Mouse (Mus musculus): ENCODE results near the gene Olfr598. TPM values are rescaled to one million over a fixed set of nuclear protein-coding genes. Genes with fewer than 3 reads are reported as not detected.
"Not testable (repeated sequence)": the region's sequence is repeated elsewhere in the genome, so short reads cannot be mapped to it uniquely, and the experiment has no call there.

The Olfr598 gene
- total RNA-seq (2014; rRNA removed; ENCODE audit: low replicate concordance) (not detected in 2 replicates), polyA plus RNA-seq (2015; fragmentation: Nextera tagmentation; extraction: Ambion mirVana) (not detected in 2 replicates)

GRCm38 (mm10) chr7:103323268-103323667 is at the start of gene Olfr598:
Gene Olfr598 (plus strand): TSS chr7:103323568.
- no peaks in the 10 kb centered on the region for H3K36me3 ChIP-seq (replicated peaks; ENCODE audit: control insufficient read depth, insufficient read depth, low read length)
- ATAC-seq (ENCODE audit: insufficient read depth, low read depth) = no peak
- H3K4me3 ChIP-seq (ENCODE audit: low read depth, low read length) = no peak within 1 kb of the TSS
- no peak for DNase-seq (ENCODE audit: low spot score)
- no peak for TF ChIP-seq CTCF (IDR thresholded peaks at IDR 0.05; ENCODE audit: low read depth)
- TF ChIP-seq EP300 (IDR thresholded peaks at IDR 0.05; ENCODE audit: low read depth) = no peak
- H3K27ac ChIP-seq (ENCODE audit: low read depth) = no peak within 1 kb of the TSS
- no peaks in the 10 kb centered on the region for H3K27me3 ChIP-seq (ENCODE audit: control insufficient read depth, insufficient read depth, low read length)
- no peak within 1 kb of the TSS for H3K4me2 ChIP-seq (ENCODE audit: low read depth, low read length)
- no peaks in the 10 kb centered on the region for H3K9me3 ChIP-seq (replicated peaks; ENCODE audit: control insufficient read depth, low read length)
- no peaks in the 10 kb centered on the region for H3K4me1 ChIP-seq (ENCODE audit: control insufficient read depth, insufficient read depth)
- no peak within 1 kb of the TSS for H3K9ac ChIP-seq (replicated peaks; ENCODE audit: low read depth, low read length)

- H3K27me3 ChIP-seq (ENCODE audit: control insufficient read depth, insufficient read depth, low read length); H3K9ac ChIP-seq (replicated peaks; ENCODE audit: low read depth, low read length); ATAC-seq (ENCODE audit: insufficient read depth, low read depth); H3K36me3 ChIP-seq (replicated peaks; ENCODE audit: control insufficient read depth, insufficient read depth, low read length); H3K4me3 ChIP-seq (ENCODE audit: low read depth, low read length); H3K9me3 ChIP-seq (replicated peaks; ENCODE audit: control insufficient read depth, low read length); H3K4me2 ChIP-seq (ENCODE audit: low read depth, low read length); DNase-seq (ENCODE audit: low spot score); H3K4me1 ChIP-seq (ENCODE audit: control insufficient read depth, insufficient read depth); H3K27ac ChIP-seq (ENCODE audit: low read depth): not testable (repeated sequence)
- WGBS = 70% methylated on average over 2 of the region's 2 CpGs
Observed at GRCm38 (mm10) chr7:103305348-103305747, 18.0 kb upstream of the Olfr598 start, which contains the start of gene Olfr596. Gene Olfr596 (plus strand): TSS chr7:103305648.

- not testable (repeated sequence) for H3K4me1 ChIP-seq (ENCODE audit: control insufficient read depth, insufficient read depth); ATAC-seq (ENCODE audit: insufficient read depth, low read depth); H3K9me3 ChIP-seq (replicated peaks; ENCODE audit: control insufficient read depth, low read length); H3K36me3 ChIP-seq (replicated peaks; ENCODE audit: control insufficient read depth, insufficient read depth, low read length); H3K4me2 ChIP-seq (ENCODE audit: low read depth, low read length); H3K4me3 ChIP-seq (ENCODE audit: low read depth, low read length); H3K9ac ChIP-seq (replicated peaks; ENCODE audit: low read depth, low read length); DNase-seq (ENCODE audit: low spot score); H3K27me3 ChIP-seq (ENCODE audit: control insufficient read depth, insufficient read depth, low read length); H3K27ac ChIP-seq (ENCODE audit: low read depth)
- WGBS = 70% methylated on average over 2 of the region's 2 CpGs
Observed at GRCm38 (mm10) chr7:103316015-103316414, 7.4 kb upstream of the Olfr598 start, which contains the start of gene Olfr597. Gene Olfr597 (plus strand): TSS chr7:103316315.

GRCm38 (mm10) chr7:103335617-103336016 is 12.2 kb downstream of the Olfr598 start, which contains the start of gene Olfr599:
Gene Olfr599 (plus strand): TSS chr7:103335917.
- no peak within 1 kb of the TSS for H3K4me2 ChIP-seq (ENCODE audit: low read depth, low read length)
- no peak within 1 kb of the TSS for H3K9ac ChIP-seq (replicated peaks; ENCODE audit: low read depth, low read length)
- H3K4me3 ChIP-seq (ENCODE audit: low read depth, low read length) = no peak within 1 kb of the TSS
- DNase-seq (ENCODE audit: low spot score) = no peak
- no peaks in the 10 kb centered on the region for H3K36me3 ChIP-seq (replicated peaks; ENCODE audit: control insufficient read depth, insufficient read depth, low read length)
- no peaks in the 10 kb centered on the region for H3K27me3 ChIP-seq (ENCODE audit: control insufficient read depth, insufficient read depth, low read length)
- no peak within 1 kb of the TSS for H3K27ac ChIP-seq (ENCODE audit: low read depth)
- TF ChIP-seq EP300 (IDR thresholded peaks at IDR 0.05; ENCODE audit: low read depth) (no peak), CTCF (IDR thresholded peaks at IDR 0.05; ENCODE audit: low read depth) (no peak)
- H3K4me1 ChIP-seq (ENCODE audit: control insufficient read depth, insufficient read depth) = no peaks in the 10 kb centered on the region
- no peak for ATAC-seq (ENCODE audit: insufficient read depth, low read depth)
- H3K9me3 ChIP-seq (replicated peaks; ENCODE audit: control insufficient read depth, low read length) = no peaks in the 10 kb centered on the region
- 93% methylated on average over 1 of the region's 1 CpGs for WGBS

- ATAC-seq (ENCODE audit: insufficient read depth, low read depth) (no peak), DNase-seq (ENCODE audit: low spot score) (no peak)
- Histone ChIP-seq H3K36me3 (replicated peaks; ENCODE audit: control insufficient read depth, insufficient read depth, low read length) (no peaks in the 10 kb centered on the region), H3K27me3 (ENCODE audit: control insufficient read depth, insufficient read depth, low read length) (no peaks in the 10 kb centered on the region), H3K9ac (replicated peaks; ENCODE audit: low read depth, low read length) (no peak within 1 kb of the TSS), H3K4me3 (ENCODE audit: low read depth, low read length) (no peak within 1 kb of the TSS), H3K4me2 (ENCODE audit: low read depth, low read length) (no peak within 1 kb of the TSS), H3K27ac (ENCODE audit: low read depth) (no peak within 1 kb of the TSS), H3K9me3 (replicated peaks; ENCODE audit: control insufficient read depth, low read length) (no peaks in the 10 kb centered on the region), H3K4me1 (ENCODE audit: control insufficient read depth, insufficient read depth) (no peaks in the 10 kb centered on the region)
- TF ChIP-seq EP300 (IDR thresholded peaks at IDR 0.05; ENCODE audit: low read depth) (no peak), CTCF (IDR thresholded peaks at IDR 0.05; ENCODE audit: low read depth) (no peak)
Observed at GRCm38 (mm10) chr7:103349569-103349968, 26.2 kb downstream of the Olfr598 start, which contains the start of gene Olfr600. Gene Olfr600 (minus strand): TSS chr7:103349669.

- Histone ChIP-seq H3K4me3 (ENCODE audit: low read depth, low read length) (no peak within 1 kb of the TSS), H3K36me3 (replicated peaks; ENCODE audit: control insufficient read depth, insufficient read depth, low read length) (no peaks in the 10 kb centered on the region), H3K9me3 (replicated peaks; ENCODE audit: control insufficient read depth, low read length) (no peaks in the 10 kb centered on the region), H3K27me3 (ENCODE audit: control insufficient read depth, insufficient read depth, low read length) (no peaks in the 10 kb centered on the region), H3K27ac (ENCODE audit: low read depth) (no peak within 1 kb of the TSS), H3K4me2 (ENCODE audit: low read depth, low read length) (no peak within 1 kb of the TSS), H3K9ac (replicated peaks; ENCODE audit: low read depth, low read length) (no peak within 1 kb of the TSS), H3K4me1 (ENCODE audit: control insufficient read depth, insufficient read depth) (no peaks in the 10 kb centered on the region)
- DNase-seq (ENCODE audit: low spot score) = no peak
- TF ChIP-seq EP300 (IDR thresholded peaks at IDR 0.05; ENCODE audit: low read depth) (no peak), CTCF (IDR thresholded peaks at IDR 0.05; ENCODE audit: low read depth) (no peak)
- no peak for ATAC-seq (ENCODE audit: insufficient read depth, low read depth)
- WGBS = 93% methylated on average over 1 of the region's 1 CpGs
Observed at GRCm38 (mm10) chr7:103362555-103362954, 39.2 kb downstream of the Olfr598 start, which contains the start of gene Olfr601. Gene Olfr601 (minus strand): TSS chr7:103362655.

Other genes starting within 250 kb of the Olfr598 start
- gene Olfr584, start 241.7 kb upstream of the Olfr598 start, total RNA-seq (2014; rRNA removed; ENCODE audit: low replicate concordance) = not detected in 2 replicates
- not detected in 2 replicates for gene Olfr584, start 241.7 kb upstream of the Olfr598 start, polyA plus RNA-seq (2015; fragmentation: Nextera tagmentation; extraction: Ambion mirVana)
- gene Olfr585, start 225.8 kb upstream of the Olfr598 start, total RNA-seq (2014; rRNA removed; ENCODE audit: low replicate concordance) = not detected in 2 replicates
- not detected in 2 replicates for gene Olfr585, start 225.8 kb upstream of the Olfr598 start, polyA plus RNA-seq (2015; fragmentation: Nextera tagmentation; extraction: Ambion mirVana)
- not detected in 2 replicates for gene Olfr586, start 197.9 kb upstream of the Olfr598 start, total RNA-seq (2014; rRNA removed; ENCODE audit: low replicate concordance)
- not detected in 2 replicates for gene Olfr586, start 197.9 kb upstream of the Olfr598 start, polyA plus RNA-seq (2015; fragmentation: Nextera tagmentation; extraction: Ambion mirVana)
- not detected in 2 replicates for gene Olfr588-ps1, start 182.7 kb upstream of the Olfr598 start, total RNA-seq (2014; rRNA removed; ENCODE audit: low replicate concordance)
- gene Olfr588-ps1, start 182.7 kb upstream of the Olfr598 start, polyA plus RNA-seq (2015; fragmentation: Nextera tagmentation; extraction: Ambion mirVana) = not detected in 2 replicates
- not detected in 2 replicates for gene Olfr589, start 167.2 kb upstream of the Olfr598 start, total RNA-seq (2014; rRNA removed; ENCODE audit: low replicate concordance)
- gene Olfr589, start 167.2 kb upstream of the Olfr598 start, polyA plus RNA-seq (2015; fragmentation: Nextera tagmentation; extraction: Ambion mirVana) = not detected in 2 replicates
- gene Olfr591, start 145.2 kb upstream of the Olfr598 start, total RNA-seq (2014; rRNA removed; ENCODE audit: low replicate concordance) = not detected in 2 replicates
- gene Olfr591, start 145.2 kb upstream of the Olfr598 start, polyA plus RNA-seq (2015; fragmentation: Nextera tagmentation; extraction: Ambion mirVana) = not detected in 2 replicates
- gene Olfr592, start 138.8 kb upstream of the Olfr598 start, total RNA-seq (2014; rRNA removed; ENCODE audit: low replicate concordance) = not detected in 2 replicates
- gene Olfr592, start 138.8 kb upstream of the Olfr598 start, polyA plus RNA-seq (2015; fragmentation: Nextera tagmentation; extraction: Ambion mirVana) = not detected in 2 replicates
- not detected in 2 replicates for gene Olfr593, start 111.7 kb upstream of the Olfr598 start, total RNA-seq (2014; rRNA removed; ENCODE audit: low replicate concordance)
- not detected in 2 replicates for gene Olfr593, start 111.7 kb upstream of the Olfr598 start, polyA plus RNA-seq (2015; fragmentation: Nextera tagmentation; extraction: Ambion mirVana)
- gene Olfr594, start 106.6 kb upstream of the Olfr598 start, total RNA-seq (2014; rRNA removed; ENCODE audit: low replicate concordance) = not detected in 2 replicates
- gene Olfr594, start 106.6 kb upstream of the Olfr598 start, polyA plus RNA-seq (2015; fragmentation: Nextera tagmentation; extraction: Ambion mirVana) = not detected in 2 replicates
- gene Usp17ld, start 71.1 kb upstream of the Olfr598 start, total RNA-seq (2014; rRNA removed; ENCODE audit: low replicate concordance) = not detected in 2 replicates
- not detected in 2 replicates for gene Usp17ld, start 71.1 kb upstream of the Olfr598 start, polyA plus RNA-seq (2015; fragmentation: Nextera tagmentation; extraction: Ambion mirVana)
- not detected in 2 replicates for gene Olfr596, start 17.9 kb upstream of the Olfr598 start, total RNA-seq (2014; rRNA removed; ENCODE audit: low replicate concordance)
- not detected in 2 replicates for gene Olfr596, start 17.9 kb upstream of the Olfr598 start, polyA plus RNA-seq (2015; fragmentation: Nextera tagmentation; extraction: Ambion mirVana)
- gene Olfr597, start 7.3 kb upstream of the Olfr598 start, total RNA-seq (2014; rRNA removed; ENCODE audit: low replicate concordance) = not detected in 2 replicates
- gene Olfr597, start 7.3 kb upstream of the Olfr598 start, polyA plus RNA-seq (2015; fragmentation: Nextera tagmentation; extraction: Ambion mirVana) = not detected in 2 replicates
- not detected in 2 replicates for gene Olfr599, start 12.3 kb downstream of the Olfr598 start, total RNA-seq (2014; rRNA removed; ENCODE audit: low replicate concordance)
- not detected in 2 replicates for gene Olfr599, start 12.3 kb downstream of the Olfr598 start, polyA plus RNA-seq (2015; fragmentation: Nextera tagmentation; extraction: Ambion mirVana)
- gene Olfr600, start 26.1 kb downstream of the Olfr598 start, total RNA-seq (2014; rRNA removed; ENCODE audit: low replicate concordance) = not detected in 2 replicates
- gene Olfr600, start 26.1 kb downstream of the Olfr598 start, polyA plus RNA-seq (2015; fragmentation: Nextera tagmentation; extraction: Ambion mirVana) = not detected in 2 replicates
- gene Olfr601, start 39.1 kb downstream of the Olfr598 start, total RNA-seq (2014; rRNA removed; ENCODE audit: low replicate concordance) = not detected in 2 replicates
- gene Olfr601, start 39.1 kb downstream of the Olfr598 start, polyA plus RNA-seq (2015; fragmentation: Nextera tagmentation; extraction: Ambion mirVana) = not detected in 2 replicates
- gene Olfr603, start 62.6 kb downstream of the Olfr598 start, total RNA-seq (2014; rRNA removed; ENCODE audit: low replicate concordance) = not detected in 2 replicates
- gene Olfr603, start 62.6 kb downstream of the Olfr598 start, polyA plus RNA-seq (2015; fragmentation: Nextera tagmentation; extraction: Ambion mirVana) = not detected in 2 replicates
- not detected in 2 replicates for gene Usp17lc, start 91.5 kb downstream of the Olfr598 start, total RNA-seq (2014; rRNA removed; ENCODE audit: low replicate concordance)
- gene Usp17lc, start 91.5 kb downstream of the Olfr598 start, polyA plus RNA-seq (2015; fragmentation: Nextera tagmentation; extraction: Ambion mirVana) = 0.12 and 0.19 TPM in 2 replicates
- not detected in 2 replicates for gene Olfr605, start 121.9 kb downstream of the Olfr598 start, total RNA-seq (2014; rRNA removed; ENCODE audit: low replicate concordance)
- gene Olfr605, start 121.9 kb downstream of the Olfr598 start, polyA plus RNA-seq (2015; fragmentation: Nextera tagmentation; extraction: Ambion mirVana) = not detected in 2 replicates
- gene Olfr606, start 125.5 kb downstream of the Olfr598 start, total RNA-seq (2014; rRNA removed; ENCODE audit: low replicate concordance) = not detected in 2 replicates
- gene Olfr606, start 125.5 kb downstream of the Olfr598 start, polyA plus RNA-seq (2015; fragmentation: Nextera tagmentation; extraction: Ambion mirVana) = not detected in 2 replicates
- gene Olfr607, start 140.6 kb downstream of the Olfr598 start, total RNA-seq (2014; rRNA removed; ENCODE audit: low replicate concordance) = not detected in 2 replicates
- 0.55 and 0.91 TPM in 2 replicates for gene Olfr607, start 140.6 kb downstream of the Olfr598 start, polyA plus RNA-seq (2015; fragmentation: Nextera tagmentation; extraction: Ambion mirVana)
- gene Olfr608, start 146.3 kb downstream of the Olfr598 start, total RNA-seq (2014; rRNA removed; ENCODE audit: low replicate concordance) = 9.8 TPM in 2 replicates
- 1.1 and 1.3 TPM in 2 replicates for gene Olfr608, start 146.3 kb downstream of the Olfr598 start, polyA plus RNA-seq (2015; fragmentation: Nextera tagmentation; extraction: Ambion mirVana)
- gene Olfr609, start 174.5 kb downstream of the Olfr598 start, total RNA-seq (2014; rRNA removed; ENCODE audit: low replicate concordance) = not detected in 2 replicates
- gene Olfr609, start 174.5 kb downstream of the Olfr598 start, polyA plus RNA-seq (2015; fragmentation: Nextera tagmentation; extraction: Ambion mirVana) = 0.04 TPM in 2 replicates
- gene Olfr610, start 188.6 kb downstream of the Olfr598 start, total RNA-seq (2014; rRNA removed; ENCODE audit: low replicate concordance) = not detected in 2 replicates
- gene Olfr610, start 188.6 kb downstream of the Olfr598 start, polyA plus RNA-seq (2015; fragmentation: Nextera tagmentation; extraction: Ambion mirVana) = not detected in 2 replicates
- not detected in 2 replicates for gene Olfr611, start 197.3 kb downstream of the Olfr598 start, total RNA-seq (2014; rRNA removed; ENCODE audit: low replicate concordance)
- not detected in 2 replicates for gene Olfr611, start 197.3 kb downstream of the Olfr598 start, polyA plus RNA-seq (2015; fragmentation: Nextera tagmentation; extraction: Ambion mirVana)
- not detected in 2 replicates for gene Olfr612, start 219.1 kb downstream of the Olfr598 start, total RNA-seq (2014; rRNA removed; ENCODE audit: low replicate concordance)
- not detected in 2 replicates for gene Olfr612, start 219.1 kb downstream of the Olfr598 start, polyA plus RNA-seq (2015; fragmentation: Nextera tagmentation; extraction: Ambion mirVana)
- not detected in 2 replicates for gene Olfr613, start 224.5 kb downstream of the Olfr598 start, total RNA-seq (2014; rRNA removed; ENCODE audit: low replicate concordance)
- not detected in 2 replicates for gene Olfr613, start 224.5 kb downstream of the Olfr598 start, polyA plus RNA-seq (2015; fragmentation: Nextera tagmentation; extraction: Ambion mirVana)
- gene Olfr615, start 232.5 kb downstream of the Olfr598 start, total RNA-seq (2014; rRNA removed; ENCODE audit: low replicate concordance) = not detected in 2 replicates
- not detected in 2 replicates for gene Olfr615, start 232.5 kb downstream of the Olfr598 start, polyA plus RNA-seq (2015; fragmentation: Nextera tagmentation; extraction: Ambion mirVana)
- not detected in 2 replicates for gene Olfr616, start 245.6 kb downstream of the Olfr598 start, total RNA-seq (2014; rRNA removed; ENCODE audit: low replicate concordance)
- not detected in 2 replicates for gene Olfr616, start 245.6 kb downstream of the Olfr598 start, polyA plus RNA-seq (2015; fragmentation: Nextera tagmentation; extraction: Ambion mirVana)
- gene Olfr617, start 249.5 kb downstream of the Olfr598 start, total RNA-seq (2014; rRNA removed; ENCODE audit: low replicate concordance) = not detected in 2 replicates
- not detected in 2 replicates for gene Olfr617, start 249.5 kb downstream of the Olfr598 start, polyA plus RNA-seq (2015; fragmentation: Nextera tagmentation; extraction: Ambion mirVana)

Data from heart, postnatal 0 days (tissue).